Mouse (Mus musculus): ENCODE measurements around the gene Susd1.

The Susd1 gene

GRCm38 (mm10) chr4:59437990-59438854 is at the start of gene Susd1:
Gene Susd1 (minus strand): TSS chr4:59438633.
- DNase-seq = peak; percentile 95

- DNase-seq = no peak
Measured at GRCm38 (mm10) chr4:59471306-59471705, 32.9 kb upstream of the Susd1 start.

GRCm38 (mm10) chr4:59465449-59465848 is 27.0 kb upstream of the Susd1 start:
- peak; percentile 49 for DNase-seq

DNA sequence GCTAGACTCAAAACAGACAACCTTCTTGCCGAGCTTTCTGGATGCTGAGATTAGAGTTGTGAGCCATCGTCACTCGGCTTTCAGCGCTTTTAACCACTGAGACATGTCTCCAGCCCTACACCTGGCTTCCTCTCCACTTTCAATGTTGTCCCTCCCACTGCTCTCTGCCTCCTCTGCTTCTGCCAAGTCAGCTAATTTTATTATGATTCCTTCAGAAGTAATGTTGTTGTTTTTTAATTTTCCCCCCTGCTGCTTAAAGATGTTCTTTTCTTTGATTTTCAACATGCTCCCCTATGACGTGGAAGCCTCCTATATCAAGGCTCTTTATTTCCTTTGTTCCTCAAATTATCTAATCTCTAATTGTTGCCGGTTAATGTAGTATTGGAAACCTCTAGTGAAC is 26.2 kb upstream of the Susd1 start:
- peak; percentile 68 for DNase-seq

DNA sequence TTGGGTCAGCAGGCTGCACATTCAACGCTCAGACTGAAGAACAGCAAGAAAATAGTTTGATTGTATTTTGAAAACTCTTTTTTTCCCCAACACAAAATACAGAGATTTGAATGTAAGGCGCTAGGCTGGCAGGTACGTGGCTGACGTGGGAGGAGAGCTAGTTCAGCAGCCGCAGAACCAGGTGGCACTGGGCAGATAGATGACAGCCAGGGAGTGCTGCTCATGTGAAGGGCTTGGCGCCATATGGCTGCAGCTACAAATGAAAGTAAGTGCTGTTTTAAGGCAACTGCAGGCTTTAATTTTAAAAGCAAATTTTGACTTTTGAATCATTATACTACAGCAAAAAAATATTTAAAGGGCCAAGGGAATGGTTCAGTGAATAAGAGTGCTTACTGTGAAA is 24.1 kb upstream of the Susd1 start:
- DNase-seq = peak; percentile 16

GRCm38 (mm10) chr4:59461116-59461727 is 22.8 kb upstream of the Susd1 start:
- peak; percentile 70 for DNase-seq

DNA sequence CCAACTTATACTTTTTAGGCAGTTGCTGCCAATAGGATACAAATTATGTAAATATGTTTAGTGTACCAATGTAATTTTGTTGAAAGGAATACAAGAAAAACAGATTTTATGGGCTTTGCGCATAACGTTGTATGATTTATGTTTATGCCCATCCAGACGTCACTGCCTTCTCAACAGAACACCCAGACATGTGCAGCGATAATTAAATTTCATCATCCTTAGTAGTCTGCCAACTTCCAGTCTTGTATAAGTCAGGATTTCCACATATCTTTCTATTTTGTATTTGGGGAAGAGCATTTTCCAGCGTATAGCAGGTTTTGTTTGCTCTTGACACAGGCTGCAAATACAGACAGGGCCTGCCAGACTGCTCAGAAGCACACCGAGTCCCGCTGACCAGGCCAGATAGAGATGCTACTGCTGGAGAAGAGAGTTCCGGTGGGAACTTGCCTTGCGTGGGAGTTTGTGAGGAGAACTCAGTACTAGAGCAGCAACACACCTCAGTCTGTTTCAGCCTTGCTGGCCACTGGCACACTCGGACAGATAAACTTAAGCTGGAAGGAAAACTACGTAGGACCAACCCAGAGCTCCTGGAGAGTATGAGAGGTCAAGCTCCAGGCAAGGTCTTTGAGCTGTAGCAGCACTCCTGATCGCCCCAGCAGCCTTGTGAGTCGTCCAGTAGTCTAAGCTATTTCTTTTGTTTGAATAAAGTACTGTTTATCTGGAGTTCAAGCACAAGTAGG is 21.0 kb upstream of the Susd1 start:
- peak; percentile 55 for DNase-seq

GRCm38 (mm10) chr4:59457941-59458340 is 19.5 kb upstream of the Susd1 start:
- peak; percentile 93 for DNase-seq

- DNase-seq = peak; percentile 84
Measured at GRCm38 (mm10) chr4:59457091-59457490, 18.7 kb upstream of the Susd1 start.

DNA sequence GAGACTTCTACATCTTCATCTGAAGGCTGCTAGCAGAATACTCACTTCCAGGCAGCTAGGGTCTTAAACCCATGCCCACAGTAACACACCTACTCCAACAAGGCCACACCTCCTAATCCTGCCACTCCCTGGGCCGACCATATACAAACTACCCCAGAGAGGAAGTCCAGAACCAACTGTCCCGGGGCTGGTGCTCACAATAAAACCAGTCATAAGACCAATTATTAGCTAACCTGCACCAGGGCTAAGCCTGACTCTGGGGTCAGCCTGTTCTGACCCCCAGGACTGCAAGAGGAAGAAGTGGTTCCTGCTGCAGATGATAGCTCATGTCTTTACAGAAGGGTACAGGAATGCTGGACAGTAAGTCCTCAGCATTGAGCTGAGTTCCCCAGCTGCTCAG is 17.0 kb upstream of the Susd1 start:
- peak; percentile 80 for DNase-seq

- peak; percentile 66 for DNase-seq
Measured at GRCm38 (mm10) chr4:59454046-59454445, 15.6 kb upstream of the Susd1 start.

DNA sequence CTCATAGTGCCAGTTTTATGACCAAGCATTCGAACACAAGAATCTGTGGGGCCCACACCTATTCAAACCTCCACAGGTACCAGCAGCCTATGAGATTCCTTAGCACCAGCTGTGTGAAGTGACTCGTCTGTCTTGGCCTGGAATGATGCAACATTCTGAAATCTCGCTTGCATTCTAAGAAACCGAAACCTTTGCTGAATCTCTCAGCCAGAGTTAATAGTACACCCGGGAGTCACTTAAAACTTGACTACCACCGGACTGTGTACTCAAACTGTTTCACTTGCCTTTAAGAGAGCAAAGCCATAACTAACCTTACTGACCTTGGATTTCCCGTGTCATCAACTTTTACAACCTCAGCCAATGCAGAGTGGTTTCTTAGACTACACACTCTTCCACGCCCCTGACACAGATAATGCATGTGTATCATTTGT is 14.1 kb upstream of the Susd1 start:
- DNase-seq = peak; percentile 61

DNA sequence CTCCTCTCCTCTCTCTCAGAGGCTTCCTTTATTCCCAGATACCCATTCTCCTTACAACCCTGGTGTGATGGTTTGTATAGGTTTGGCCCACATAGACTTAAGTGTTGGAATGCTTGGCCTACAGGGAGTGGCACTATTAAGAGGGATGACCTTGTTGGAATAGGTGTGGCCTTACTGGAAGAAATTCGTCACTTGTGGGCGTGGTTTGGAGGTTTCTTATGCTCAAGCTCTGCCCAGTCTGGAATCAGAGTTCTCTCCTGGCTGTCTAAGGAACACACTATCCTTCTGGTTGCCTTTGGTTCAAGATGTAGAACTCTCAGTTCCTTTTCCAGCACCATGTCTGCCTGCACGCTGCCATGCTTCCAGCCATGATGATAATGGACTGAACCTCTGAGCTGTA is 12.5 kb upstream of the Susd1 start:
- peak; percentile 69 for DNase-seq

DNA sequence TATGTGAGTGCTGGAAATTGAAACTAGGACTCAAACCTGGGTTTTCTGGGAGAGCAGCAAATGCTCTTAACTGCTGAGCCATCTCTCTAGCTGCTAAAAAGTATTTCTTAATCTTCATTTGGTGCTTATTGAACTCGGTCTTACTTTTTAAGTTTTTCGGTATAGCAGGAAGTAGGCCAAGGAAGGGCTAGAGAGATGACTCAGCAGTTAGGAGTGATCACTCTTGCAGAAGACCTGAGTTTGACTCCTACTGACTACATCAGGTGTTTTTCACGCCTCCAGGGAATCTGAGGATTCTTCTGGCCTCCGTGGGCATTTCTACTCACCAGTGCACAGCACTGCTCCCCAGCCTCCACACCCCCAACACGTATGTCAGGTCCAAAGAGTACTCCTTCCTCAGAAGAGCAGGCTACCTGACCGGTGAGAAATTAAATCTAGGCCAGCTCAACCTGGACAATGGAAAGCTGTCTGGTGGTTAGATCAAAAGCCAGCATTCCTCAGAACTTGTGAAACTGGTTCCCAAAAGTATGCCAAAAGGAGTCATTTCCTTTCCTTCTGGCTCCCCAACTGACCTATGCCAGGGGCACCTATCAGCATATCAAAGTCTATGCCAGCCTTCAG is 11.9 kb upstream of the Susd1 start:
- DNase-seq = peak; percentile 53

DNA sequence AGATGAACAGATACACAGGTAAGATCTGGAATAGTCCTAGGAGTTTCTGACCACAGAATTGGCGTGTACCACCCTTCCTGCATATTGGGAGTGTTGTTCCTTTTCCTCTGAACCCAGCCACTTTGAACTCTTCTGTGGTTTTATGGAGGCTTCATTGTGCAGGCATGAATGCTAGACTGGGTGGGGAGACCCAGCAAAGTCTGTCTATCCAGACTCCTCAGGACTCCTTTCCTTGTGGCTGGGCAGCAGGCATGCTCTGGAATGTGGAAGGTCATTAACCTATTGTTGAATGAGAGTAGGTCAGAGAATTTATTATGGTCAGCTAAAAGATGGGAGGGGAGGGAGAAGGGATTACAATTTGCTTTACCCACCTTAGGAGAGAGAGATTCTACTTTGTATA is 8.9 kb upstream of the Susd1 start:
- peak; percentile 44 for DNase-seq

- peak; percentile 79 for DNase-seq
Measured at GRCm38 (mm10) chr4:59445516-59445915, 7.1 kb upstream of the Susd1 start.

DNA sequence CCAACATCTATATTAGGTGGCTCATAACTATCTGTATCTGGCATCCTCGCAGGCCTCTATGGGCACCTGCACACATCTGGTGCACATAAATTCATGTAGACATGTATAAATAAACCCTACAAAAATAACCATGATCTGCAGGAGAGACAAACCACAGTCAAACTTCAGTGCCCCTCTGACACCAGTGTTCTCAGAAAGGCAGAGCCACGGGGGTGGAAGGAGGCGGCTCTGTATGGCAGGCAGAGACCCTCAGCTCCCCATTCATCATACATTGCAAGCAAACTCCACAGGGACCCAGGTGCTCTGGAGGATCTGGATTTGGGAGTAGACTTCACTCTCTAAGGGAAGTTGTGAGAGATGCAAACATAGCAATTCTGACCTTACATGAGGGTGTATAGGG is 6.6 kb upstream of the Susd1 start:
- peak; percentile 75 for DNase-seq

- peak; percentile 78 for DNase-seq
Measured at GRCm38 (mm10) chr4:59444085-59444484, 5.7 kb upstream of the Susd1 start.

- no peak for DNase-seq
Measured at GRCm38 (mm10) chr4:59441265-59441664, 2.8 kb upstream of the Susd1 start.

DNA sequence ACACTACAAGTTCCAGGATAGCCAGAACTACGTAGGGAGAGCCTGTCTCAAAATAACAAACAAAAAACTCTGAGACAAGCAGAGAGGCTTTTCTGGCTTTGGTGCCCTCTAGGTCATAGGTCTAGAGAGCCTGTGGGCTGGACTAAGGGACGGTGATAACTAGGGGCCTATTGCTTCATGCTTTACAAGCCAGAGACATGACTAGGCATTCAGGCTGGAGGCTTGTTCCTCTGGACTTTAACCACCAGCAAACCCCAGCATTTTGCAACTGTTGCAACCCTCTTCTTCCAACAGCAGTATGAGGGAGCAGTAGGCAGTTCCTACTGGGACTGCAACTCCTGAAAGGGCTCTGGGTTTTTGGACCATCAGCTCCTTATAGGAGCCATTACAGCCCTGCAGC is 1.5 kb upstream of the Susd1 start:
- DNase-seq = peak; percentile 94

DNA sequence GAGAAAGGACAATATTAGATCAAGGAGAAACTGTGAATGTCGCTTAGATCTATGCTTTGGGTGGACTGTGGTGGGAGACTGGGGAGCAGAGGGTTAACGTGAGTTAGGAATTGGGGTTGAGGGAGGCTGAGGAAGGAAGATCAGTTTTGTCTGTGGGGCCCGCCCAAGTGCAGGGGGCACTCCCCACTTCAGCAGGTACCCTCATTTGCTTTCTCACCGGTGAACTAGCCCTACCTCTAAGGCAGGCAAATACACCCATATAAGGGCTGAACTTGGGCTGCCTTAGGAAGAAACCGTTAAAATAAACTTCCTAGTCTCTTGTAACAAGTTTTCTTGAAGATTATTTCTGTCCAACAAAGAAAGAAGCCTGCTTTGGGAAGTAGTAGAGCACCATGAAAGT is 608 bp upstream of the Susd1 start:
- DNase-seq = no peak

GRCm38 (mm10) chr4:59435951-59436350 is 2.5 kb downstream of the Susd1 start:
- DNase-seq = no peak

- DNase-seq = peak; percentile 25
Measured at GRCm38 (mm10) chr4:59434039-59434438, 4.4 kb downstream of the Susd1 start.
